Mouse (Mus musculus) C2C12 (cell line): Measurements from ENCODE around the gene Msi2.

Experiments used
- CEBPB ChIP-seq: IDR thresholded peaks from one replicate; pipeline ENCODE4 v1.6.1; 2011; ENCODE audit warnings: low read depth, mild to moderate bottlenecking, control low read depth, moderate library complexity
- CTCF ChIP-seq: IDR thresholded peaks from one replicate; pipeline ENCODE4 v1.5.1; 2011; ENCODE audit not compliant: control insufficient read depth, insufficient read depth, insufficient read length
- FOSL1 ChIP-seq: IDR thresholded peaks from one replicate; pipeline ENCODE4 v1.8.0; 2011; ENCODE audit warnings: mild to moderate bottlenecking, low read length; ENCODE audit not compliant: poor library complexity, insufficient read depth, severe bottlenecking
- MAX ChIP-seq: IDR thresholded peaks from one replicate; pipeline ENCODE4 v1.6.1; 2011; ENCODE audit warnings: mild to moderate bottlenecking, control low read depth
- MYOD1 ChIP-seq: IDR thresholded peaks from one replicate; pipeline ENCODE4 v1.6.1; 2011; ENCODE audit warnings: low read depth; ENCODE audit not compliant: control insufficient read depth, insufficient read length
- MYOG ChIP-seq: IDR thresholded peaks from one replicate; pipeline ENCODE4 v1.6.1; 2011; ENCODE audit not compliant: control insufficient read depth, insufficient read length; ENCODE audit errors: extremely low read depth
- USF1 ChIP-seq: IDR thresholded peaks from one replicate; pipeline ENCODE4 v1.6.1; 2011; ENCODE audit warnings: low read depth, mild to moderate bottlenecking, control low read depth, moderate library complexity

DNA sequence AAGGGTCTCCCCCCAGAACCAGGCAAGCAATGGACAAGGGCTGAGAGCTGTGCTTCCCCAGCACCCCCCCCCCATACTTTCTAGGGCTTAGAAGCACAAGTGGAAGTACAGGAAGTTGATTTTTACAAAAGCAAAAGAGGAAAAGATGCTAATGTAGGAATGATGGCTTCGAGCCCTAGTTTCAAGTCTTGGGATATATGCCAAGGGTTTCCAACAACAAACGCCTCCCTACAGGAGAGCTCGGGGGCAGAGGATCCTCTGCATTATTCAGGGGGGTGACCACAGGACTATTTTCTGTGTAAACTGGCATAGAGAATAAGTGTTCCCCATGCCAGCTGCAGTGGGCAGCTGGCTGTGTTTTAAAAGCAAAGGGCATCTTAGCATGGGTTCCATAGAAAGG is 175.5 kb downstream of the Msi2 start:
- TF ChIP-seq CTCF (no peak), MYOG (no peak), USF1 (no peak), MYOD1 (no peak), FOSL1 (no peak), MAX (no peak), CEBPB (no peak)
